10 mouse cellular contexts compared by ENCODE assay signal in genomic region chr7:113258430-113258829, GRCm38 (mm10). TPM values are rescaled to one million over a fixed set of nuclear protein-coding genes. Genes with fewer than 3 reads are reported as not detected.
DNase-seq lines count a peak whose midpoint lies in the region; TF ChIP-seq lines count a peak whose summit lies in the region.
"Had no signal": no experiment of that assay in that cellular context is flagged by ENCODE, and none has a peak within 500 bp of the region (broad histone marks: within the 10 kb centered on the region; RNA-seq: fewer than 3 reads in every experiment).

No protein-coding gene starts in this region.

- WGBS in heart, adult 2 months, result 77% methylated on average over 4 of the region's 4 CpGs

- no peak for TF ChIP-seq POLR2A in heart, adult 2 months (IDR thresholded peaks at IDR 0.05; ENCODE audit: insufficient read depth, low read depth, low read length)
- no peak for TF ChIP-seq POLR2A in bone marrow macrophage, adult 2 months (IDR thresholded peaks at IDR 0.05; ENCODE audit: borderline replicate concordance, low read depth, low read length)

- no peak for DNase-seq in heart, adult 2 months
- DNase-seq in heart, adult 8-10 months (ENCODE audit: low spot score), result no peak
- DNase-seq in right cerebral cortex, postnatal 4 days, result peak; percentile 25
- DNase-seq in right cerebral cortex, postnatal 14 days, result no peak
- DNase-seq in thymus, postnatal 25 days, result peak; percentile 37
- DNase-seq in MN1 (ENCODE audit: low spot score), result no peak
- DNase-seq in left cerebral cortex, adult 9 months (ENCODE audit: low spot score in 2 of 2), result no peak
- DNase-seq: lung, postnatal 10 days had no signal

- TF ChIP-seq CTCF in heart, adult 2 months (IDR thresholded peaks at IDR 0.05), result peak; percentile 67
- TF ChIP-seq CTCF in bone marrow macrophage, adult 2 months (IDR thresholded peaks at IDR 0.05; ENCODE audit: low read depth, low read length), result peak; percentile 25

- H3K9ac ChIP-seq in heart, adult 2 months (ENCODE audit: low read depth, low read length), result no peak overlapping the region
- H3K9ac ChIP-seq: heart, embryonic 13.5 days had no signal

- H3K27me3 ChIP-seq in heart, adult 2 months (ENCODE audit: control insufficient read depth, insufficient read depth, low read length), result no peaks in the 10 kb centered on the region
- H3K27me3 ChIP-seq: heart, embryonic 13.5 days had no signal

- intact Hi-C loops in heart, adult 2 months (cut with DNase I), result no loop called here

- no peaks in the 10 kb centered on the region for H3K79me2 ChIP-seq in heart, adult 2 months (replicated peaks; ENCODE audit: control insufficient read depth, insufficient read depth, low read length)

- H3K4me3 ChIP-seq in heart, adult 2 months, result no peak overlapping the region
- no peak overlapping the region for H3K4me3 ChIP-seq in bone marrow macrophage, adult 2 months (ENCODE audit: insufficient read depth, low read length)
- H3K4me3 ChIP-seq: heart, embryonic 13.5 days had no signal

- H3K4me1 ChIP-seq in heart, adult 2 months (ENCODE audit: control insufficient read depth, insufficient read depth, low read length), result peaks cover 15% of the 10 kb centered on the region
- peaks cover 9% of the 10 kb centered on the region for H3K4me1 ChIP-seq in bone marrow macrophage, adult 2 months (ENCODE audit: control insufficient read depth, insufficient read depth, low read length)

- TF ChIP-seq EP300 in heart, adult 2 months (IDR thresholded peaks at IDR 0.05; ENCODE audit: insufficient read depth, low read depth, low read length), result no peak

- H3K27ac ChIP-seq in heart, adult 2 months, result no peak overlapping the region
- no peak overlapping the region for H3K27ac ChIP-seq in bone marrow macrophage, adult 2 months (ENCODE audit: insufficient read depth, low read depth, low read length)
- H3K27ac ChIP-seq: heart, embryonic 13.5 days had no signal

- H3K36me3 ChIP-seq in heart, adult 2 months (ENCODE audit: control insufficient read depth, insufficient read depth, low read length), result no peaks in the 10 kb centered on the region; the same call in 1 of the 2 replicates
- H3K36me3 ChIP-seq: heart, embryonic 13.5 days had no signal

RNA-seq across cellular contexts. Expression of gene Arntl, which starts 51.2 kb away (rescaled TPM):
- total RNA-seq in heart, adult 2 months (2021), result 10 to 100 TPM in 1 of 2 experiments, 1 to 10 TPM in 1; 7.2 to 26.7 TPM
- 6.6 and 17.1 TPM in 2 replicates for polyA plus RNA-seq in heart, adult 2 months (2012; rRNA removed)
- total RNA-seq in heart, adult 8-10 months (2022), result 1 to 10 TPM; 2.6 to 8.9 (median 3.5) TPM
- 11.2 and 12.6 TPM in 2 replicates for polyA plus RNA-seq in bone marrow macrophage, adult 2 months (2012; ENCODE audit: insufficient read depth, insufficient read length, missing spikeins)

Comparison
In these comparisons a context has a peak if more than half of its experiments do, and no peak if none do; other contexts are left out.
1. DNase-seq: peak in right cerebral cortex, postnatal 4 days (single experiment) and thymus, postnatal 25 days (single experiment); none in heart, adult 2 months (0 of 2), heart, adult 8-10 months (single experiment), right cerebral cortex, postnatal 14 days (single experiment), MN1 (single experiment) and left cerebral cortex, adult 9 months (0 of 2).